Comparison of ENCODE assay signal across 8 mouse cellular contexts in genomic region chr11:88512580-88512979, GRCm38 (mm10).
DNase-seq lines count a peak whose midpoint lies in the region; ATAC-seq and TF ChIP-seq lines count a peak whose summit lies in the region.

No protein-coding gene starts in this region.

- no peak overlapping the region for H3K4me2 ChIP-seq in forebrain, postnatal 0 days (ENCODE audit: low read depth)
- H3K4me2 ChIP-seq in liver, postnatal 0 days (ENCODE audit: low read depth, low read length): no peak overlapping the region

- no peaks in the 10 kb centered on the region for H3K27me3 ChIP-seq in forebrain, postnatal 0 days (ENCODE audit: insufficient read depth, low read length)
- no peaks in the 10 kb centered on the region for H3K27me3 ChIP-seq in liver, postnatal 0 days (ENCODE audit: insufficient read depth, low read length)

- no peak overlapping the region for H3K4me3 ChIP-seq in forebrain, postnatal 0 days (ENCODE audit: low read depth, low read length)
- no peak overlapping the region for H3K4me3 ChIP-seq in liver, postnatal 0 days (ENCODE audit: low read depth, low read length)

- no peaks in the 10 kb centered on the region for H3K9me3 ChIP-seq in forebrain, postnatal 0 days (ENCODE audit: low read length)
- no peaks in the 10 kb centered on the region for H3K9me3 ChIP-seq in liver, postnatal 0 days (ENCODE audit: low read length)

- H3K9ac ChIP-seq in forebrain, postnatal 0 days: no peak overlapping the region
- H3K9ac ChIP-seq in liver, postnatal 0 days (replicated peaks): no peak overlapping the region

- no peak overlapping the region for H3K27ac ChIP-seq in forebrain, postnatal 0 days (ENCODE audit: low read depth, low read length)
- no peak overlapping the region for H3K27ac ChIP-seq in liver, postnatal 0 days (ENCODE audit: low read depth)

- 23% methylated on average over 4 of the region's 4 CpGs for WGBS in forebrain, postnatal 0 days
- 53% methylated on average over 4 of the region's 4 CpGs for WGBS in liver, postnatal 0 days (ENCODE audit: insufficient replicate concordance)

- DNase-seq in 416B (ENCODE audit: low read depth): peak; percentile 23
- peak; percentile 44 for DNase-seq in CD4-positive helper T cell, adult 2 months (ENCODE audit: low read depth, low spot score)
- peak; percentile 80 to 82 for DNase-seq in cerebellum, adult 18-20 months
- DNase-seq in forebrain, postnatal 0 days: no peak
- peak; percentile 67 for DNase-seq in induced T-regulatory cell, adult 2 months (ENCODE audit: low read depth)
- peak; percentile 53 for DNase-seq in liver, postnatal 0 days
- peak; percentile 79 for DNase-seq in retina, embryonic 14.5 days (ENCODE audit: low spot score)
- DNase-seq in right cerebral cortex, postnatal 14 days: no peak

- peak; percentile 39; the same call in 1 of the 2 replicates for ATAC-seq in forebrain, postnatal 0 days
- no peak for ATAC-seq in liver, postnatal 0 days

- H3K4me1 ChIP-seq in forebrain, postnatal 0 days (ENCODE audit: insufficient read depth): peaks cover 9% of the 10 kb centered on the region; the same call in 1 of the 2 replicates
- peaks cover 15% of the 10 kb centered on the region for H3K4me1 ChIP-seq in liver, postnatal 0 days (ENCODE audit: insufficient read depth)

- peak; percentile 63 for TF ChIP-seq CTCF in forebrain, postnatal 0 days (IDR thresholded peaks at IDR 0.05; ENCODE audit: low read depth)
- peak; percentile 70 for TF ChIP-seq CTCF in liver, postnatal 0 days (IDR thresholded peaks at IDR 0.05; ENCODE audit: low read depth)

- no peaks in the 10 kb centered on the region for H3K36me3 ChIP-seq in forebrain, postnatal 0 days (ENCODE audit: insufficient read depth)
- no peaks in the 10 kb centered on the region for H3K36me3 ChIP-seq in liver, postnatal 0 days (replicated peaks; ENCODE audit: insufficient read depth, low read length)

- TF ChIP-seq EP300 in liver, postnatal 0 days (IDR thresholded peaks at IDR 0.05; ENCODE audit: low read depth): no peak

Comparison
In these comparisons a context has a peak if more than half of its experiments do, and no peak if none do; other contexts are left out.
1. DNase-seq: peak in 416B (single experiment), CD4-positive helper T cell, adult 2 months (single experiment), cerebellum, adult 18-20 months (2 of 2), induced T-regulatory cell, adult 2 months (single experiment), liver, postnatal 0 days (single experiment) and retina, embryonic 14.5 days (single experiment); none in forebrain, postnatal 0 days (single experiment) and right cerebral cortex, postnatal 14 days (single experiment).